Mouse (Mus musculus): ENCODE results near the gene Mrto4.

Gene Mrto4

DNA sequence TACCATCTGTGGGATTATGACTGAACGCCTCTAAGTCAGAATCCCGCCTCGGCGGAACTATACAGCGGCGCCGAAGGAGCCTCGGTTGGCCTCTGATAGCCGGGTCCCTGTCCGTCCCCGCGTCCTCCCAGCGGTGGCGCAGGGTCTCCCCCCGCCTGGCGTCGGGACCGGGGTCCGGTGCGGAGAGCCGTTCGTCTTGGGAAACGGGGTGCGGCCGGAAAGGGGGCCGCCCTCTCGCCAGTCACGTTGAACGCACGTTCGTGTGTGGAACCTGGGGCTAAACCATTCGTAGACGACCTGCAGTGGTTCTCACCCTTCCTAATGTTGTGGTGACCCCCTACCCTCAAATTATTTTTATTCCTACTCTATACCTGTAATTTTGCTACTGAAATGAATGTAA lies 14.2 kb downstream of the Mrto4 start:
- DNase-seq, result no peak

DNA sequence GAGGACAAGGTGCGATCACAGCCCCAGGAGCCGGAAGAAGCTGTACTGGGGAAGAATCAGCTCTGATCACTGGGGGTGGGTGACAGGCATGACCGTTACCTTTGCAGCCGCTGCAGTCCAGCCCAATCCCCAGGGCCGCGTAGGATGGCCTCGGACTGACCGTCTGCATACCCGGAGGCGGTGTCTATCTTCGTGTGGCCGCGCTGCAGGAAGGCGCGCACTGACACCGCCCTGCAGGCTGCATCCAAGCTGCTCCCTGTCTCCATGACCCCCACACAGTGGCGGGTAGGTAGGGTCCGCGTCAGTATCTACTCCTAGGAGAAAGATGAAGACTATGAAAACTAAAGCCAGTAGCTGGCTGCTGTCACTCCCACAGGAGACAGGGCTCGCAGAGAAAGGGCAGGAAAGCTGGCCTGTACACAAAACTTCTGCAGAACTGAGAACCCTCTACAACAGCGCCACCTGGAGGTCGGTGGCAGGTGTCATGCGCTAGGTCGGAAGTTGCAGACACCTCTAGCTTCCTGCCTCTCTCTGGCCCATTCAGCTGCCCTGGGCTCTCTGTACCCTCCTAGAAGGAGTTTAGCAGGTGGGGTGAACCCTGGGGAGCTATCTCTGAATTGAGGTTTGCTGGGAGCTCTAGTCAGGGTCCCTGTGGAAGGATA lies 15.4 kb downstream of the Mrto4 start:
- DNase-seq, result peak; percentile 50 to 56

DNA sequence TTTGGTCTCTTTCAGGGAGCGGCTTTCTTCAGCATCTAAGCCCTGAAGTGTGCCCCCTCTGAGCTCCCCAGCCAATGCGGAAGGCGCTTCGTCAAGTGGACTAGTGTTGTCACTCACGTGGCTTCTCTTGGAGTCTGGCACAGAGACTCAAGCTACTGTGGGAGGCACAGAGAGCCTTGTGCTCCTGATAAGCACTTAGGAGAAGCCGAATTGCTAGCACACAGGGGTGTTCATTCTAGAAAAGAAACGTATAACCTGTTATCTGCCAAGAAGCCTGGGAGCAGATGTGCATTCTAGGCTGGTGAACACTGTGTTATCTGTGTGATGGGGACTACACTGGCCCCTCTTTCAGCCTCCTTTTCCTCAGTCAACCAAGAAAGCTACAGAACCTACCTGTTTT lies 16.9 kb downstream of the Mrto4 start:
- no peak for DNase-seq

DNA sequence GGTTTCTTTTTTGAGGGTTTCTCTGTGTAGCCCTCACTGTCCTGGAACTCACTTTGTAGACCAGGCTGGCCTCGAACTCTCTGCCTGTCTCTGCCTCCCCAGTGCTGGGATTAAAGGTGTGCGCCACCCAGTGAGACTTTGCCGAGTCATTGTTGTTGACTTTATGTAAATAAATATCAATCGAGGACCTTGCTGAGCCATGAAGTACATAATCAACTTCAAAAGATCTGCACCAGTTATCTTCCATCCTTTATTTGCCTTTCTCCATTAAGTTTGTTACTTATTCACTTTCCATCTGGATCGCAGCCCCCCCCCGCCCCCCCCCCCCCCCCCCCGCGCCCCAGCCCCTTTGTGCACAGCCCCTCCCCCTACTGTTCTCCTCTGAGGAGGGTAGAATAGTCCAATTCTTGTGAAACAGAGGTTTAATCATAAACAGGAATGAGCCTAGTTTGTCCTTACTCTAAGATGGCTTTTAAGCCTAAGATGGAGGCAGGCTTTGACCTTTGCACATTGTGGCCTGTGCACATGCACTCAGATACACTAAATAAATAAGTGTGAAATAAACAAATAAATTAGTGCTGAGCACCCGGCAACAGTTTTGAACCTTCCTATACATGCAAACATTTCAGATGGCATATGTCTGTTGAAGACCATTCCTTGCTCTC lies 17.6 kb downstream of the Mrto4 start:
- DNase-seq, result no peak

DNA sequence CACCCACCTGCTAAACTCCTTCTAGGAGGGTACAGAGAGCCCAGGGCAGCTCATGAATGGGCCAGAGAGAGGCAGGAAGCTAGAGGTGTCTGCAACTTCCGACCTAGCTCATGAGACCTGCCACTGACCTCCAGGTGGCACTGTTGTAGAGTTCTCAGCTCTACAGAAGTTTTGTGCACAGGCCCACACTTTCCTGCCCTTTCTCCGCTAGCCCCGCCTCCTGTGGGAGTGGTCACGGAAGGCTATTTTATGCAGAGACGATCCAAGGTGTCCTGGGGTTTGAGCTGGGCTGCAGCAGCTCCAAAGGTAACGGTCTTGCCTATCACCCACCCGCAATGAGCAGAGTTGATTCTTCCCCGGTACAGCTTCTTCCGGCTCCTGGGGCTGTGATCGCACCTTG lies 21.8 kb downstream of the Mrto4 start:
- peak; percentile 69 to 79 for DNase-seq

DNA sequence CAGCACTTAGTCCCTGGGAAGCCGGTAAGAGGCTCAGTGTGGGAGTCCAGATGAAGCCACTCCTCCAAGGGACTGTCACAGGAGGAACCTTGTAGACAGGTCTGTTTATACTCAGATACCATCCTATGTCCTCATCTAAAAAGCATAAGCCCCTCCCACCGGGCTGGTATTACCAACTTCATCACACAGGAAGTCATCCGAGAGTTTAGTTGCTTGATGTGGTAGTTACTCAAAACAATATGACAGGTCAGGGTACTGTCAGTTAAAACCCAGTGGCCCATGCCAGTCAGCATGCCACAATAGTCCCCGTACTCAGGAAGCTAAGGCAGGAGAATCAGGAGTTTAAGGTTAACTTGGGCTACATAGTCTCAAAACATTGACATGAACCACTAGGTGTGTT lies 32.6 kb downstream of the Mrto4 start:
- no peak for DNase-seq

DNA sequence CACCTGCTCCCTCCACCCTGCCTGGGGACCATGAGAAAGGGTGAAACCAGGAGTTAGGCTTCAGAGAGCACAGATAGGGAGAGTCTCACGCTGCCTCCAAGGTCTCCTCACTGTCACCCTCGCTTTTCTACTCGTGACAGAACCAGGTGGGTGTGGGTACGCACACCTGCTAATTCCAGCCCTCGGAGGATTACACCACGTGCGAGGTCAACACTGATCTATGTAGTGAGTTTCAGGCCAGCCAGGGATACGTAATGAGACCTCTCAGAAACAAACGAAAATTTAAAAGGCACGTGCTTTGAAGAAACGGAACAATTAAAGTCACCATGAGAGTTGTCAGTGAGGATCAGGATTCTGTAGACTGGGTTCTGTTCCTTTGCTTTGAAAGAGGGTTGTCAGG lies 33.9 kb downstream of the Mrto4 start:
- no peak for DNase-seq

DNA sequence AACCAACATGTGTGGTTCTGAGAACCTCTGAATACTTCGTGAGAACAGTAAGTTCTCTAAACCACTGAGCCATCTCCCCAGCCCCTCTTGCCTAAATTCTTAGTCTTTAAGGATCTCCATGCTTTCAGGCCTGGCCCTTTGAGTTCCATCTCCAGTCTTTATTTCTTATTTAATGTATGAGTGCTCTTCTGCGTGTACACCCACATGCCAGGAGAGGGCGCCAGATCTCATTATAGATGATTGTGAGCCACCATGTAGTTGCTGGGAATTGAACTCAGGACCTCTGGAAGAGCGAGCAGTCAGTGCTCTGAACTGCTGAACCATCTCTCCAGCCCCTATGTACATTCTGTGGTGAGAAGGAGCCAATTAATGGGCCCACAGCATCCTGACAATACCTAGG lies 39.7 kb downstream of the Mrto4 start:
- DNase-seq, result no peak

DNA sequence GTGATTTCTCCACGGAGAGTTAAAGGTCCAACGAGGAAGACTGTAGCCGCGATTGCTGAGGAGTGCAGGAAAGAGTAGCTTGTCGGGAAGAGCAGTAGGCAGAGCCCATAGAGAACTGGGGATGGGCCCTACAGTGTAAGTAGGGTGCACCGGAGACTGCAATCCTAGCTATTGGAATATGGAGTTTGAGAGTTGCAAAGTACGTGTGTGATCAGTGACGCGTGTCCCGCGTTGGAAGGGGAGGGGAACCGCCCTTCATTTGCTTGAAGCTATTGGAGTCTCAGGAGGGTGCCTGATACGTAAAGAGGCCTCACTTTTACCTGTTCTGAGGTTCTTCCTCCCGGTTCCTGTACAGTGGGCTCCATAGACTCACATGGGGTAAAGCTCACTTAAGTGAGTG lies 40.7 kb downstream of the Mrto4 start:
- no peak for DNase-seq

DNA sequence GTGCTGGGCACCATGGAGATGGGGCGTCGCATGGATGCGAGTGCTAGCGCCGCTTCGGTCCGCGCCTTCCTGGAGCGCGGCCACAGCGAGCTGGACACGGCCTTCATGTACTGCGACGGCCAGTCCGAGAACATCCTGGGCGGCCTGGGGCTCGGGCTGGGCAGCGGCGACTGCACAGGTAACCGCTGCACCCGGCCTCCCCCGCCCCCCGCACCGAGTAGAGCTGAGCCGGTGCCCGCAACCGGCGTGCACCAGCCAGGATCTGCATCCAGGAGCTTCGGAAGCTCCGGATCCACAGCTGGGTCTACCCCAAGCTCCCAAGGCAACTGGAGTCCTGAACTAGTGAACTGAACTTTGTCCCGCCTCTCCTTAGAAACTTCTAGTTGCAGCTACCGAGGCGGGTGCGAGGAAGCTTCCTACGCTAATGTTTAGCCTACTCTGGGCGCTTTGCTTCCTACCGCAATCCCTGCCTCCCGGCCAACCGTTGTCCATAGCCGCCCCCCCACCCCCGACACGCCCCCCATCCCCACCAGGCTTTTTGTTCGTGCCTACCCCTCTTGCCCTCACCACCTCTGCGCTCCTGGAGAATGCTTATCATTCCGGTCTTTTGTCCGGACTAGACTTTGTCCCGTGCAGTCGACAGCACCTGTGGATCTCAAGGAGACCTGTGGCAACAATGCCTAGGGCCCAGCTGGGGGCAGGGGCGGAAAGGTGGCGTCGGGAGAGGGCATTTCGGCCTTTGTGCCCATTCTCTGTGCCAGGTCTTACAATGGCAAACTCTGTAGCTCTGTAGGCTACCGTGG lies 41.3 kb downstream of the Mrto4 start:
- no peak for DNase-seq

DNA sequence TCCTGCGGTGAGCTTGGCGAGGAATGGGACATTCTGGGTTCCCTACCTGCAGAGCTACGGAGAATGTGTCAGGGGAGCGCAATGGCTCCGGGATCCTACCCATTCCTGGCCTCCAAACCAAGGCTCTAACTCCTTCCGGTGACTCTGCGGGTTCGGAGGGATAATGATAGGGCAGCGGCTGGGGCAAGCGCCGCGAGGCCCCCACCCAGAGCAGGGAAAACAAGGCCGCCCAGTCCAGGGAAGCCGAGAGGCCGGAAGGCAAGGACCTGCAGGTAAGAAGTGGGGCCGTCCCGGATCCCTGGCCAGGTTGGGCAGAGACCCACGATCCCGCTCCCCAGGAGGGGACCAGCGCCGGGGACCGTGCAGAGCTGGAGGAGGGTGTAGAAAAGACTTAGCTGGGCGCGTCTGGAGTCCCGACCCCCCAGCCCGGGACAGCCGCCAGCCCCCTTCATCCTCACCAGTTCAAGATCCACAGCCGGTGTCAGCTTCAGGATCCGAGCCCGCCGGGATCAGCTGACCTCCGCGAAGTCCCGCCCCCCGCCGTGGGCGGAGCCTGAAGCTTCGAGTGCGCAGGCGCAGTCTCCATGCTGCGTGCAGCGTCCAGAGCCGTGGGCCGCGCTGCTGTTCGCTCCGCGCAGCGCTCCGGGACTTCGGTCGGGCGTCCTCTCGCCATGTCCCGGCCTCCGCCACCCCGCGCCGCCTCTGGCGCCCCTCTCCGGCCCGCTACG lies 42.0 kb downstream of the Mrto4 start, which contains the start of the genes Pqlc2 and Akr7a5:
TSS of gene Pqlc2 (minus strand) at position 538 of the 728 bp plus-strand sequence.
TSS of gene Akr7a5 (plus strand) at position 574 of the 728 bp plus-strand sequence.
- peak; percentile 93 for DNase-seq

DNA sequence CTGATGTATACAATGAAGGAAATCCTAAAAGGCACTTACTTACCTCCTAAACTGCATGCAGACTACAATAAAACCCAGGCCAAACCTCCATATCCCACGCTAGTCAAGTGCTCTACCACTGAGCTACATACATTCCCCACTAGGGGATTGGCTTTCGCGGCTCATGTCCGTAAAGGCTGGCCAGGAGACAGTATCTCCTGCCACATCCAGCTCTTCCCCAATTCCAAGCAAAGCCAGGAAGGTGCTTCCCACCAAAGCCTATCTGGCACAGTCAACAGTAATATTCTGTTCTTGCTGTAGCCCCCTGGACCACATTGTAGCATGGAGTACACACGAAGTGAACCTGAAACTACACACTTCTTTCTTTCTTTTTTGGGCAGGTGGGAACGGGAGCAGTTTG lies 42.7 kb downstream of the Mrto4 start:
- DNase-seq, result no peak

DNA sequence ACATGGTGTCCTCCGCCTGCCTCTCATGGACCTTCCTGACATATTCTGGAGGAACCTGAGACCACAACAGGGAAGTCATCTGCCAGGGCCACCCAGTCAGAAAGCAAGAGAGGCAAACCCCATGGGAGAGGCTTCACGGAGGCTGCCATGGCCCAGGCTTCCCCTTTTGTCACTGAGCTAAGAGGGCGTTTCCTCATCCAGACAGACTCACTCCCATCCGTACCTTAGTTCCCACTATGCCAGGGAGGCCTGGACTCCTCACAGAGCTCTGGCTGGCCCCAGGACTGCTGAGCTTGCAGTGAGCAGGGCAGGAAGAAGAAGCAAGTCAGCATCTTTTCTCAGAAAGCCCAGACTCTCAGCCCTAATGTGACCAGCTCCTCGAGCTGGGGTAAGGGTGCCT lies 44.5 kb downstream of the Mrto4 start:
- no peak for DNase-seq

DNA sequence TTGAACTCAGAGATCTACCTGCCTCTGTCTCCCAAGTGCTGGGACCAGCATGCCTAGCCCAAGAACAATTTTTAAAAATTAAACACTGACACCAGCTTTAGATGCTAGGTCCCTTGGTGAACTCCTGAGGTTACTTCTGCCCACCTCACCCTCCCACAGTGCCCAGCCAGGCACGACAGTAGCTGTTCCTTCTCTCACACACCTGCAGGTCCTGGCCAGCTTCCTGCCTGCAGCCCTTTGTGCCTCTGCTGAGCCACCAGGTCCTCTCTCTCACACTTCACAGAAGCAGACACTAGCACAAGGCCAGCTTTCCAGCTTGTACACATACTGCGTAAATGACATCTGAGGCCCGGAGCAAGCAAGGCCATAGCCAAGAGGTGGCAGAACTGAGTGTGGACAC lies 46.9 kb downstream of the Mrto4 start:
- no peak for DNase-seq

DNA sequence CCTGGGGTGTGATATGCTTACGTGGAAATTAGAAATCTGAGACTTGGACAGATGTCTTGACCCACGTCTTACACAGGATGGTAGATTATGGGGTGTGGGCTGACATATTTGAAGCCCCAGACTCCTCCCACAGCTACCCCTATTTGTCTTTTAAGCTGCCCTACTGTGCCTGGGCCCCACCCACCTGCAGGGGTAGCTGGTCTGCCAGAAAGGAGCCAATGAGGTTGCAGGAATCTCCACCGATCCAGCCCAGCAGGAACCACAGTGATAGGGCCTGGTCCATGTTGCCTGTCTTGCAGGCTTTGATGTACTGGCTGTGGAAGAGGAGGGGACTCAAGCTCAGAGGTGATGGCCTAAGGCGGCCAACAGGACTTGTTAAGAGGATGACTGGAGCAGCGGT lies 50.1 kb downstream of the Mrto4 start:
- no peak for DNase-seq

DNA sequence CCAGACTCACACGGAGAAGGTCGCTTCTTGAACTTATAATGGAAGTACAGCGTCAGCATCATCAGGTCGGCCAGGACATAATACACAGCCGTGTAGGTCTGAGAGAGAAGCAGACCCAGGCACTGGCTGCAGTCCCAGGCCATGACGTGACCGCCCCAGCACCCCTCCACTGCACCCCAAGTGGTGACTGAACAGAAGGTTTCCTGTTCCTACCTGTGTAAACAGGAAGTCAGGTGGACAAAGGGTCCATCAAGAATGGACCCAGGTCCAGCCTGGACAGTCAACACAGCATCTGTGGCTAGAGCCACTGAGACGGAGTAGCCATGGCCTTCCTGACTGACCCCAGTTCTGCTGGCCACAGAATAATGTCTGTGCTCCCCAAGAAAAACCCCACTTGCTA lies 50.6 kb downstream of the Mrto4 start:
- no peak for DNase-seq

DNA sequence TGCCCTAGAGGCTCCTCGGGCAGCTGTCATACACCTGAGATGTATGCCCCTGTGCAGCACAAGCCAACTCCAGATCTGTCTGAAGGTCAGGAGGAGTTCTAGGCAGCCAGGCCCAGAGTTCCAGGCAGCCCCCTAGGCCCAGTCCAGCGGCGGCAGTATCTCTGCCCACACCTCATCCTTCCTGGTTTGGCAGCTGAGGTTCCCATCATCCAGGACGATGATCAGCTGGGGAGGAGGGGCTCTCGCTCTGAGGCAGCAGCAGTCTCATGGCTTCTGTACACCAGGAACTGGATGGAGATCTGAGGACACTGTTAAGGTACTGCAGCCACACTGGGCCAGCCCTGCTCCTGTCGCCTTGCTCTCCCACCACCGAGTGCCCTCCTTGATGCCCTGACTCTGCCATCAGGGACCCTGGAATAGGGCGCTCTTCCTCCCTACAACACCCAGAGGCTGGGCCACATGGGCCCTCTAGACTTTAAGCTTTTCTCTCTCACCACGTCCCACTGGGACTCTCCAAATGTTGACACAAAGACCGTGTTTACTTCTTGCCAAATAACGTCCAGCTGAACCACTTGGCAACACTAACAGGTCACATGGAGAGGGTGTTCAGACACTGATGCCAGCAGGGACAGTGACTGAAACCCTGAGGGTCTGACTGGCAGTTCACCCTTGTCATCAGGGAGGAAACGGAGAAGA lies 53.6 kb downstream of the Mrto4 start:
- no peak for DNase-seq

DNA sequence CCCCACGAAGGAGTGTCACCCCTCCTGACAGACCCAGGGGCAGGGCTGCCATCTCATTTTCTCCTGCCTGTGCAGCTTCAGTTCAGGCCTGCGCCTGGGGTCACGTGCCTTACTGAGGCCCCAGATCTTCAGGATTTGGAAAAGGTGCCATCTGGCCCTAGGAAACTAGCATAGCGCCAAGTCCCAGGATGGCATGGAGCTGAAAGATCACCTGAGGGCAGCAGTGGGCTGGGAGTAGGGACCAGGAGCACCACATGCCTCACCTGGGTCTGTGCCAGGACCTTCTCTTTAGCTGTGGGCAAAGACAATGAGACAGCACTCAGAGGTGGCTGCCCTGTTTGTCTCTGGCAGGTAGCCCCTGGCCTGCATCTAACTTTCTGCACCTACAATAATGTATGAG lies 54.8 kb downstream of the Mrto4 start:
- no peak for DNase-seq
